Mouse (Mus musculus): Measurements from ENCODE around the gene Krt17. TPM values are rescaled to one million over a fixed set of nuclear protein-coding genes. Genes with fewer than 3 reads are reported as not detected.
A peak's percentile ranks its signal among the peaks of the same experiment; 100 is the strongest.
"Not testable (repeated sequence)": the region's sequence is repeated elsewhere in the genome, so short reads cannot be mapped to it uniquely, and the experiment has no call there.

Krt17 gene
- total RNA-seq (2021): not detected
- long read RNA-seq, experiment 1: 0 reads
- long read RNA-seq, experiment 2: 0 reads

DNA sequence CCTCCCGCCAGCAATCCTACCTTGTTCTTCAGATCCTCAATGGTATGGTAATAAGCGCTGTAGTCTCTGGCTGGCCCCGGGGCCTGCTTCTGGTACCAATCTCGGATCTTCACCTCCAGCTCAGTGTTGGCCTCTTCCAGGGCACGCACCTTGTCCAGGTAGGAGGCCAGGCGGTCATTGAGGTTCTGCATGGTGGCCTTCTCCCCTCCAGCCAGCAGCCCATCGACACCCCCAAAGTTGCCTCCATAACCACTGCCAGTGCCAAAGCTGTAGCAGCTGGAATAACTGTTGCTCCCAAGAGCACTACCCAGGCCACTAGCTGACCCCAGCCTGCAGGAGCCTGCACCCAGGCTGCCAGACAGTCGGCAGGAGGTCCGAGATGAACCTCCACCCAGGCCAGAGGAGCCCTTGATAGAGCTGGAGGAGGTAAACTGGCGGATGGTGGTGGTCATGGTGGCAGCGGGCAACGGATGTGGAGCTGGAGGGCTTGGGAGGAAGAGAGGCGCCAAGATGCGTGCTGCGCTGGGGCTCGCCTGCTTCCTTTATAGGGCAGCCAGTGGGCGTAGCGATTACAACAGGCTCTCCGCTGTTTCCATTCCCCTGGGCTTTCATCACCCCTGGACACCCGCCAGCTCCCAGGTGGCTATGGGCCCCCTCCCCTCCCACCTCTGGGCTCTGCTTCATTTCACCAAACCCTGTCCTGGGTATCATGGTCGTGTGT is at the start of gene Krt17:
TSS of gene Krt17 (minus strand) at position 516 of the 721 bp plus-strand sequence.
- DNase-seq (ENCODE audit: low spot score in 2 of 2): no peak

DNA sequence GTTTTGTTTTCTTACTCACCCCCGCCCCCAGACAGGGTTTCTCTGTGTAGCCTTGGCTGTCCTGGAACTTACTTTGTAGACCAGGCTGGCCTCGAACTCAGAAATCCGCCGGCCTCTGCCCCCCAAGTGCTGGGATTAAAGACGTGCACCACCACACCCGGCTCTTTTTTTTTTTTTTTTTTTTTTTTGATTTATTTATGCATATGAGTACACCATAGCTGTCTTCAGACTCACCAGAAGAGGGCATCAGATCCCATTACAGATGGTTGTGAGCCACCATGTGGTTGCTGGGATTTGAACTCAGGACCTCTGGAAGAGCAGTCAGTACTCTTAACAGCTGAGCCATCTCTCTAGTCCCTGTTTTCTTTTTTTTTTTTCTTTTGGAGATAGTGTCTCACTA is 47.8 kb upstream of the Krt17 start:
- DNase-seq (ENCODE audit: low spot score in 2 of 2); intact Hi-C loops (cut with DNase I): not testable (repeated sequence)

More for the DNA sequence above, at the start of gene Krt17:
- intact Hi-C loops (cut with DNase I): no loop called here

DNA sequence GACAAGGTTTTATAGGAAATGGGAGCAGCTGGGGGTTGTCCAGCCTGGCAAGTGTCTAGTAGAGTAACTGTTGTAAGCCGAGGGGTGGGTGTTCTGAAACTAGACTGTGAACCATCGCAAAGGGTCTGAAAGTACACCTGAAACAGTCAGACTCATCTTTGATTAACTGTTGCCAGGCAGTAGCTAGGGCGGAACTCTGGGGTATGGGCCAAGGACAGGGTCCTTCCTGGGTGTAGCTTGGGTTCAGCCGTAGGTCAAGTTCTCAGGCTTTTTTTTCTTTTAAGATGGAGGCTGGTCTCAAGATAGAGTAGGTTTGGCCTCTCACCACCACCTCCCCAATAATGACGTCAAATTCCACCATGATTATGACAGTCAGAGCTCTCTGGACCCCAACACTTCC is 47.1 kb upstream of the Krt17 start:
- DNase-seq (ENCODE audit: low spot score in 2 of 2): no peak
- intact Hi-C loops (cut with DNase I): no loop called here

DNA sequence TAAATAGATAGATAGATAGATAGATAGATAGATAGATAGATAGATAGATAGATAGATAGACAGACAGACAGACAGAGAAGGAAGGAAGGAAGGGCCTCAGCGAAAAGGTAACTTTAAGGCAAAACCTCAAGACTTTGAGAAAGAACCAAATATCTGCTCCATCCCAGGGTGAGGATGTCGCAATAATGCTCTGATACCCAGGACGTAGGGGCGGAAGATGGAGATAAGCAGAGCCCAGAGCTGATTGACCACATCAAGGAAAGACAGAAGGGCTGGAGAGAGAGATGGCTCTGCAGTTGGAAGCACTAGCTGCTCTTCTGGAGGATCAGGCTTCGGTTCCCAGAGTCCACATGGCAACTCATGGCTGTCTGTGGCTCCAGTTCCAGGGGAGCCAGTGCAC is 40.5 kb upstream of the Krt17 start:
- intact Hi-C loops (cut with DNase I): no loop called here
- DNase-seq (ENCODE audit: low spot score in 2 of 2): no peak

DNA sequence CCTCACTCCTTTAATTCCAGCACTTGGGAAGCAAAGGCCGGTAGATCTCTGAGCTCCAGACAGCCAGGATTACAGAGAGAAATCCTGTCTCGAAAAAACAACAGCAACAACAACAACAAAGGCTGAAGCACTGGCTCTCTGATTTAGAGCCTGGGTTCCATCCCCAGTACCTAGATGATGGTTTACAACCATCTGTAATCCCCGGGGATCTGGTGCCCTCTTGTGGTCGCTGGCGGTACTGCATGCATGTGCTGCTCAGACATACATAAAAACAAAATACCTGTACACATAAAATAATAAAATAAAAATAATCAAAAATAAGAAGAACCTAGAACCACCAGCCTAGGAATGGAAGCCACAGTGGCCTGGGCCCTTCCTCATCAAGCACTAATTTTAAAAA is 39.5 kb upstream of the Krt17 start:
- peak in 1 of 2 experiments; percentile 64 for DNase-seq (ENCODE audit: low spot score in 2 of 2)
- intact Hi-C loops (cut with DNase I): no loop called here

DNA sequence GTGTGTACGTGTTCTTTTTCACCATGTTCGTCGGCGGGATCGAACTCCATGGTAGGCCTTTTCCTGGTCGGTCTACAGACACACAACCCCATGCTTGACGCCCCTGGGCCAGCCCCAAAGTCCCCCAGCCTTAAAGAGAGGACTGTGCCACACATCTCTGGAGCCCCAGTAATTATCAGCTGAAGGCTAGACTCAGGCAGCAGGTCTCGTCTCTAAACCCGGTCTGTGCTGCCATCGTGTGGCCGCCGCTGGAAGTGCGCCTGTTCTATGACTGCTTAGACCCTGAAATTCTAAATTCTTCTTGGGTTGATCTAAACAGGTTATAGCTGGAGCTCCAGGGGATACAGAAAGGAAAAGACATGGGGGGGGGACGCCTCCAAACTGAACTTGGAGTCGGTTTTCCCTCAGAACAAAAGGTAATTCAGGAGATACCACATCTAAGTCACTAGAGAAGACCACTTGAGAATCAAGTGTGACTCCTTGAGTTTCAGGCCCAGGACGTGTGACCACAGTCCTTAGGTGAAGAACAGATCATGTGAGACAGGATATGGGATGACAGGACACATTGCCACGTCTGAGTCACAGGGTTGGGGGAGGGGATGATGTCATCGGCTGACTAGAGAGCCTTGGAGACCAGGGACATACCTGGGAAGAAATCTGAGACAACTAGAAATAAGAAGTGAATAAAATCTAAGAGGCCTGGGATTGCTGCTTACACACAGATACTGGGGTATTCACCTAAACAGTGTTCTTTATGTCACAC is 37.6 kb upstream of the Krt17 start:
- DNase-seq (ENCODE audit: low spot score in 2 of 2): peak; percentile 88 to 89
- intact Hi-C loops (cut with DNase I): loop anchor here (5.0 kb wide), 1 partner anchor 916 kb away; no protein-coding TSS in a partner anchor

DNA sequence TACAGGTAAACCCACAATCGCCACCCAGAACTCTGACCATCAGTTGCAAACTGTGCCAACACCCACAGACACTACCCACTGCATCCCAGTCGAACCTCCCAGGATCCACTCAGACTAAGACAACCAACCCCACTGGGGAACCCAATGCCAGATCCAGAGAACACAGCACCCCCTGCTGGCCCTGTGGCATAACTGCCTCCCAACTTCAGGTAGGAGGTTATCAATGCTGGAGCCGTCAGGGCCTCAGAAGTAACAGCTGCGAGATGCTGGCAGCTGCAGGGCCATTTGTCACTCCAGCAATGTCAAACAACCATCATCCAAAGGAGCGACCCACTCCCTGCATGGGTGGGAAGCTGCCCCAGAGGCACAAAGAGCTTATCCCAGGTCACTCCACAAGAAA is 37.0 kb upstream of the Krt17 start:
- intact Hi-C loops (cut with DNase I): loop anchor here (5.0 kb wide), 1 partner anchor 916 kb away; no protein-coding TSS in a partner anchor
- no peak for DNase-seq (ENCODE audit: low spot score in 2 of 2)

DNA sequence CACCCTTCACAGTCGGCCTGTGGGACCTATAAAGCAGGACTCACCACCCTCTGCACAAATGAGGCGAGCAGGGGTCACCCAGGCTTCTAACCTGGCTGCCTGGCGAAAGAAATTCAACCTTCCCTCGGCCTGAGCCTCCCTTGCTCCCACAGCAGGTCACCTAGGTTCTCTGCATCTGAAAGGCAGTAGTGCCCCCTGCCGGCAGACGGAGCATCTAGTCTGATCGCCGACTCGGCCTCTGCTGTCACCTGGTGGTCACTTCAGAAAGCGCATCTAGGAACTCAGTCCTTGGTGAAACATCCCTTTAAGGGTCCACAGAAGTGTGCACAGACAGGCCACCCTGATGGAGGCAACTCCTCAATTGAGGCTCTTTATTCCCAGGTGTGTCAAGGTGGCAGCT is 34.5 kb upstream of the Krt17 start:
- peak; percentile 78 to 86 for DNase-seq (ENCODE audit: low spot score in 2 of 2)
- intact Hi-C loops (cut with DNase I): loop anchor here (2.0 to 5.0 kb wide), 2 partner anchors 833 to 913 kb away; no protein-coding TSS in a partner anchor

DNA sequence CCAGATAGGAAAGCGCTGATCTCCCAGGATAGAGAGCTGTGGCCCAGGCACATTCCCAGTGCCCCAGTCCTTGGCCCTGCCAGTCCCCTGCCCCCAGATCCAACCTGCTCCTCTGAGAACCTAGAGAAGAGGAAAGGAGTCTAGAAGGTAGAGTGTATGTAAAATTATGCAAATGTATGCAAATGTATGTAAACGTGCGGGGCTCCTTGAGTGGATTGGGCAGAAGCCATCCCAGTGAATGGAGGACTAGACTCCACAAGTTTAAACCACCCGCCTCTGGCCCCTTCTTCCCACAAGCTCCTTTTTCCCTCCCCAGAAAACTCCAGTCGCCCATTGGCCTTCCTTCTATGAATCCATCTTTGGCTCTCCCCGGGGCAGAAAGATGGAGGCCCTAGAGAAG is 32.1 kb upstream of the Krt17 start:
- intact Hi-C loops (cut with DNase I): no loop called here
- DNase-seq (ENCODE audit: low spot score in 2 of 2): no peak

DNA sequence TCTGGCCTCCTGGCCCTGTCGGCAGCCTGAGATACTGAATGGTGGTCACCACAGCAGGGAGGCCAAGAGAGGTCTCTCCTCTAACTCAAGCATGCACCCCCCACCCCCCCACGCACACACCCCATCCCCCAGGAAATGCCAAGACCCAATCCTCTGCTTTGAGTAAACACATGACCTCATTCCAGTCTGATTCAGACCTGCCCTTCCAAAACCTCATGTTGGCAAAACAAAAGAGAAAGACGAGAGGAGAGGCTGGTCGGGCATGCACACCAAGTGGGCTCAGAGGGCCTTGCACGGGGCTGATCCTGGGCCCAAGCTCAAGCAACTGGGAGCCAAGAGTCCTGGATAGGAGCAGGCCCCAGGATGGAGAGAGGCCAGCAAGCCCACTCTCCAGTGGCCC is 29.4 kb upstream of the Krt17 start:
- intact Hi-C loops (cut with DNase I): no loop called here
- no peak for DNase-seq (ENCODE audit: low spot score in 2 of 2)

DNA sequence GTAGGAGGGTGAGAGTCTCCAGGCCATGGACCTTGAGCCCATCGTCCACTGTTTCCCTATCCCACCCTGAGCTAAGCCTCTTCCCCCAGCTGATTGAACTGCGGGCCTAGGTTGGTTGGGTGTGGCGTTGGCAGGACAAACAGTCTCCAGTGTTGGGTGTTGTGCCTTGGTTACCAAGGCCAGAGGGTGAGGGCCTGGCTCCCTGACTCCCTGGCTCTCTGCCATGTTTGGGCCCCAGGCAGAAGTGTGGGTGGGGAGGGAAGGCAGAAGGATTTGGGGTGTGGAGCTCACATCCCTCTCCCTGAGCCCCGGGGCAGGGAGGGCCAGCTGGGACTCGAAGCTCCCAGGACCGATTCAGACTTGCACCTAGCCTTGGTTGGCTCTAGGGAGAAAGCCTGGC is 28.1 kb upstream of the Krt17 start:
- intact Hi-C loops (cut with DNase I): loop anchor here (10.0 kb wide), 1 partner anchor 274 kb away; the partner anchor contains the start of gene Krt33a

DNA sequence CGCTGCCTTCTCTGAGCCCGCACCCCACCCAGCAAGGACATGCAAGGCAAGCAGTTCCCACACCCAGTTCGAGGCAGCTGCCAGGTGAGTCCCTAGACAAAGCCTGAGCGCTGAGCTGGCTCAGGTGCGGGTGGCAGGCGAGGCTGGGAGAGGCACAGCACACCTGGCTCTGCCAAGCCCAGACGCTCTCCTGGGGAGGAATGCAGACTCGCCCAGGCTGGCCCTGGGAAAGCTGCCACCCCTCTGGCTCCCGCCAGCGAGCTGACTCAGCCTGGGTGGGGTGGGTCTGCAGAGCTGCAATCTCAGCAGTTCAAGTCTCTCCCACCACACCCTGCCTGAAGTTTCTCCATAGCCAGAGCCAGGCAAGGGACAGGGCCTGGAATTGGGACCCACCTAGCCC is 26.2 kb upstream of the Krt17 start:
- intact Hi-C loops (cut with DNase I): loop anchor here (10.0 kb wide), 1 partner anchor 272 kb away; the partner anchor contains the start of gene Krt33a
- DNase-seq (ENCODE audit: low spot score in 2 of 2): no peak

More for the DNA sequence above, 28.1 kb upstream of the Krt17 start:
- no peak for DNase-seq (ENCODE audit: low spot score in 2 of 2)

DNA sequence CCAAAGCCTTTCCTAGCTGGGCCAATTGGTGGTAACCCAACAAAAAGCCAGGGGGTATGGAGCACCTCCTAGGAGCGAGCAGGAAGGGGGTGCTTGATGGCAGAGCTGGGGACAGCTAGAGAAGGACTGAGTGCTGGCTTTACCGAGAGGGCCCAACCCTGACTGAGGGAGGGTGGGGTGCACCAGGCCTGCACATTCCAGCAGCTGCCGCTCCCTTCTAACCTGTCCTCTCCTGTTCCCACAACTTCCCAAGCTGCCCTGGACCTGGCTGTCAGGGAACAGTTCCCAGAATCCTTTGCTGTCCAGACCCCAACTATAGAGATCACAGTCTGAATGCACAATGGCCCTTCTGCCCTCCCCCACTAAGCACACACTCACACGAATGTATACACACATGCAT is 24.2 kb upstream of the Krt17 start:
- DNase-seq (ENCODE audit: low spot score in 2 of 2): no peak
- intact Hi-C loops (cut with DNase I): loop anchor here (5.0 to 10.0 kb wide), 2 partner anchors 270 to 903 kb away; partner anchors contain the start of gene Krt33a

DNA sequence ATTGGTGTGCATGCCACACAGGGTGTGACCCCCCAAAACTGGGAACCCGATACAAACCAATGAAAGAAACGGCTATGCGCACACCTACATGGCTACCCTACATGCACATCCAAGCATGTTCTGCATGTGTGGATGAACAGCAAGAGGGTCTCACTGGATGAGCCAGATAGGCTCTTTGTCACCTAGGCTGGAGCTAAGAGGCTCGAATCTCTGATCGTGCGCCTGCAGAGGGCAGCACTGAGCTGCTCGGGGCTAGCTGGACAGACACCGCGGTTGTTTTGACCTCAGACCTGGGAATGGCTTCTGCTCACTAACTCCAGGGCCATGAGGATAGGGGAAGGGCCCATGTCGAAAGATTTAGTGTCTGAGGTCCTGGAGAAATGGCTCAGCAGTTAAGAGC is 21.7 kb upstream of the Krt17 start:
- intact Hi-C loops (cut with DNase I): loop anchor here (1.0 to 10.0 kb wide), 4 partner anchors 113 to 900 kb away; partner anchors contain the start of gene Krt33a
- peak; percentile 51 to 76 for DNase-seq (ENCODE audit: low spot score in 2 of 2)

DNA sequence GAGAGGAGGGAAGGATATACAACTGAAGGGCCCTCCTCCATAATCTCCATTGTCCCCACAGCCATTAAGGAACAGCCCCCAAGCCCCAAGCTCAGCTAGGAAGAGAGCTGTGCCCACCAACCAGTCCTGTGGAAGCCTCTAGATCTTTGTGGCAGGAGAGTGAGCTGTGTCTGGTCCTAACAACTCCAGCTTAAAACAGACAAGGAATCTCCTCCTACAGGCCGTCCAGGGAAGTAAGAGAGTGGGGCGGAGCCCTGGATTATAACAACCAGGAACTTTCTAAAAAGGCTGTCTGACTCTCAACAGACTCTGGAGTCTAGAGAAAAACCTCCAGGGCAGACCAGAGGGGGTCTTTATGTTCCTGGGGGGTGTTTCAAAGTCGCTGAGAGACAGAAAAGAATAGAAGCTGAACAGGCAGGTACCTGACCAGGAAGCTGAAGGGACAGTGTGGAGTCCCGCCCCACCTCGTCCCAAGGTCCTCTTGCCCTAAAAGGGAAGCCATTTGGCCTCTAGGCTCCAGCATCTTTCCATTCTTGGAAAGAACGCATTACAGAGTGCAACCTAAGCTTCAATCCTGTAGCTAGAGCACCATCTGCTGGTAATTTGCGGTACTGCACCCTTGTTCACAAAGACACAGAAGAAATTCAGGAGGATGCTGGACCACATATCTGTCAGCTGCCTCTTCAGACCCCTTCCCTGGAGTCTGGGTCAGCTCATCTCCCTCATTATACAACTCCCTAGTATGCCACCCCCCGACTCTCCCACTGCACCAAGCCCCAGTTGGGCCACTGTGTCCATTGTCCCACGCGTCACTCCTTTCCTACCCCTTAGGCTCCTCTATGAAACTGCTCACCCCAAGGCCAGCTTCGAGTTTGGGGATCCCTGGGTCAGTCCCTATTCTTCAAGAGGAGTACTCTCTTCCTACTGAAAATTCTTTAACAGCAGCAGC is 21.0 kb upstream of the Krt17 start:
- intact Hi-C loops (cut with DNase I): loop anchor here (1.0 to 10.0 kb wide), 4 partner anchors 113 to 900 kb away; partner anchors contain the start of gene Krt33a
- peak; percentile 92 to 96 for DNase-seq (ENCODE audit: low spot score in 2 of 2)

DNA sequence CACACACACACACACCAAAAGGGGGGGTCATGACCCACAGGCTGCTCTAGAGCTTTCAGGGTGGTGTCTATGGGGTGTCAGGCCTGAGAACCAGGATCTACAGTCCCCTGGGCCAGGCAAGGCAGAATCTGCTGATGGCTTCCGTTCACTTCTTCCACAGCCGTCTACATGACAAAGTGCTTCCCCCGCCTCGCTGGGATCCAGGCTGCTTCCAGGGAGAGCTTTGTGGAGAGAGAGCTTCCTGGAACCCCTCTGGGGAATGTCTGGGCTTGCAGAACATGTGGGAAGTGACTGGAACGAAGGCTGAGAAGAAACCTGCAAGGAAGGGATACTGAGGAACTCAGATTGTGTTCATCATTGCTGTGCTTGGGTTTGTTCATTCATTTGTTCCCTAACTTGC is 17.9 kb upstream of the Krt17 start:
- no peak for DNase-seq (ENCODE audit: low spot score in 2 of 2)
- intact Hi-C loops (cut with DNase I): no loop called here

DNA sequence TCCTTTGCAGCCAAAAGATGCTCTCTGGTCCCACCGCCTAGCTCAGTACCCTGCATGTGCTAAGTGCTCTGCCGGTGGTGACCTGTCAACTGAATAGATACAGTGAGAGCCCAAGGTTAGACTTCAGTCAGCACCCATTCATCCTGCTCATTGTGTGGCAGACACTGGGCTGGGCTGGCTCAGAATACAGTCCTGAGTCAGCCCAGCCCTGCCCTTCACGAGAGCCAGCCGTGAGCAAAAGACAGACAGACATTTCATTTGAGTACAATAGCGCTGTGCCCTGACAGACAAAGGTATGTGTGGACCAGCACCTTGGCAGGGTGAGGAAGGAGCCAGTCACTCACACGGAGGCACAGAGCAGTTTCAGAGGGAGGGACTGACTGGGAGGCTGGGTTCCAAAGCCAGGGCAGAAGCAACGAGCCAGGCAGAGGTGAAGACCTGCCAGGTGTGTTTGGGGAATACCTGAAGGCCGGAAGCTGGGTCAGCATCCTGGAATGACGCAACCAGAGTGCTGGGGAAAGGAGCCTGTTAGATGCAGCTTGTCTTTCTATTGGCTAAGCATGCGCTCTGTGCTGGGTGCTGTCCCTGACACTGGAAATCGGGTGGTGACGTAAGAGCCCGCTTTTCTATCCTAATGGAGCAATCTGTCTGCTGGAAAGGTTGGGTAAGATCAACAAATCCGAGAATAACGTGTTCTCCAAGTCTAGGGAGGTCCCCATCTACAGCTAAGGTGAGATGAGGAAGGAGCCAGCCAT is 17.1 kb upstream of the Krt17 start:
- intact Hi-C loops (cut with DNase I): no loop called here
- DNase-seq (ENCODE audit: low spot score in 2 of 2): no peak

DNA sequence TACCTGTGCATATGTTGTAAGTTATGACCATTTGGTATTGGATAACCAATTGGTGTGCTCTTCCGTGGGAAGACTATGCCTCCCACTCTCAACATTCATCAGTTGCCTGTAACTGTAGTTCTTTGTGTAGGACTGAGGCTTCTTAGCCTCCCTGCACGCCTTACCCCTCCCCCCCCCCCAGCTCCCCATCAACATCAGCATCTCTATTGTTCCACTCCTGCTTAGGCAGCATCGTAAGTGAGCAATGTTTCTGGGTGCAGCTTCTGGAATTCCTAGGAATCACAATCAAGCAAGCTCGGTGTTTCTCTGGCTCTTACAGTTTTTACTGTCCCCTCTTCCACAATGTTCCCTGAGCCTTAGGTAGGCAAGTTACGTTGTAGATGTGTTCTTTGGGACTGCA is 14.6 kb upstream of the Krt17 start:
- intact Hi-C loops (cut with DNase I): no loop called here
- DNase-seq (ENCODE audit: low spot score in 2 of 2): no peak
